Mouse (Mus musculus): ENCODE measurements at regions not wholly inside any gene's neighbourhood (a gene's known extent, or its start where the extent isn't known, plus 50 kb on each side); places are given as distances from the start of the nearest gene placed in this dataset.

- no peak for TF ChIP-seq CTCF (IDR thresholded peaks at IDR 0.05; ENCODE audit: control insufficient read depth, insufficient read depth, insufficient replicate concordance, low read depth, low read length)
- TF ChIP-seq POLR2A (IDR thresholded peaks at IDR 0.05; ENCODE audit: control insufficient read depth, low read depth, low read length) = no peak
Observed at GRCm38 (mm10) chr15:51677266-51677665, 2207.4 kb upstream of the Gm7489 start.

All from testis, adult 2 months (tissue).